Mouse (Mus musculus): ENCODE measurements around the gene Mbd3l1.

Mbd3l1 gene

DNA sequence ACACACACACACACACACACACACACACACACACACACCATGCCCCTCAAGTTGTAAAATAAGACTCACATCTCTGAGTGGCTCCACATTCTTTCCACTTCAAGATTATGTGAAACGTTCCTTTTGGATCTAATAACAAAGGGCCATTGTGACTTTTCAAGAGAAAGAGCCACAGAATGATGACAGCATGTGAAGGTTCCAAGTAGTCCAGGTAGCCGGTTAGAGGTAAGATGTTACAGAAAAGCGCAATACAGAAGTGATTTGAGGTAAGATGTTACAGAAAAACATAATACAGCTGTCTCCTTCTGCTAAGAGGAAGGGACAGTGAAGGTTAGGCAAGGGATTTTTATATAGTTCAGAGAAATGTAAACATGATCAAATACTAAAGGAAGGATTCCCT, at the start of gene Mbd3l1, which contains the start of gene Zfp558:
TSS of gene Mbd3l1 (plus strand) at position 192 of the 400 bp plus-strand sequence.
TSS of gene Zfp558 (minus strand) at position 101 of the 400 bp plus-strand sequence.
- no peak for DNase-seq

DNA sequence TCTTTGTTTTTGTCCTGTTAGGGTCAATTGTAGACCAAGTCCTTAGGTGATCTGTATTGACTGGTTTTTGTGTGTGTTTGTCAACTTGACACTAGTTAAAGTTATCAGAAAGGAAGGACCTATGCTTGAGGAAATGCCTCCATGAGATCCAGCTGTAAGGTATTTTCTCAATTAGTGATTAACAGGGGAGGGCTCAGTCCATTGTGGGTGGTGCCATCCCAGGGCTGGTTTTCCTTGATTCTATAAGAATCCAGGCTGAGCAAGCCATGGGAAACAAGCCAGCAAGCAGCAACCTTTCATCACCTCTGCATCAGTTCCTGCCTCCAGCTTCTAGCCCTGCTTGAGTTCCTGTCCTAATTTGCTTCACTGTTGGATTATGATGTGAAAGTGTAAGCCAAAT, 47.8 kb upstream of the Mbd3l1 start, which contains the start of gene Mbd3l2:
TSS of gene Mbd3l2 (plus strand) at position 301 of the 400 bp plus-strand sequence.
- no peak for DNase-seq

DNA sequence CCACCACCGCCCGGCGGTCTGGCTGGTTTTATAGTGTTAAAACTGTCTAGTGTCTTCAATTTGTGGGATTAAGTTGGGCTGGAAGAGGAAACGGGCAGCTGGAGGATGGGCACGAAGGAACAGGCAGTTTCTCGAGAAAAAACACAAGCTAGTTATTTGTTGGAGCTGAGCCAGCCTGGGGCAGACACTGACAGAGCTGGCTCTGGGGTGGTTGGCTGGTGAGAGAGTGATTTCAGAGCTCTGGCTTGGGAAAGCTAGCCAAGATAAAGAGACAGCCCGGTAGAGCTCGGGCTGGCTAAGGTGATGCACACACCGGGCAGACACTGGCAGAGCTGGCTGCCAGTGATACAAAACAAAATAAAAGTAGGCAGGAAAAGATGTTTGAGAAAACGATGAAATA, 46.5 kb upstream of the Mbd3l1 start:
- no peak for DNase-seq

DNA sequence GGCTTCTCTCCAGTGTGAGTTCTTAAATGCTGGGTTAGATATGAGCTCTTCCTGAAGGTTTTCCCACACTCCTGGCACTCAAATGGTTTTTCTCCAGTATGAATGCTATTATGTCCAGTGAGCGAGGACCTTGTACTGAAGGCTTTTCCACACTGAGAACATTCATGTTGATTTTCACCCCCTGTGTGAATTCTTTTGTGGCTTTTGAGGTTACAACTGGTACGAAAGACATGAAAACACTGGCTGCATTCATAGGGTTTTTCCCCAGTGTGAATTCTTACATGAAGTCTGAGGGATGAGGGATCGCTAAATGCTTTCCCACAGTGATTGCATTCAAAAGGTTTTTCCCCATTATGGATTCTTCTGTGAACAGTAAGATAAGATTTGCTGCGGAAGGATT, 21.6 kb upstream of the Mbd3l1 start:
- no peak for DNase-seq

DNA sequence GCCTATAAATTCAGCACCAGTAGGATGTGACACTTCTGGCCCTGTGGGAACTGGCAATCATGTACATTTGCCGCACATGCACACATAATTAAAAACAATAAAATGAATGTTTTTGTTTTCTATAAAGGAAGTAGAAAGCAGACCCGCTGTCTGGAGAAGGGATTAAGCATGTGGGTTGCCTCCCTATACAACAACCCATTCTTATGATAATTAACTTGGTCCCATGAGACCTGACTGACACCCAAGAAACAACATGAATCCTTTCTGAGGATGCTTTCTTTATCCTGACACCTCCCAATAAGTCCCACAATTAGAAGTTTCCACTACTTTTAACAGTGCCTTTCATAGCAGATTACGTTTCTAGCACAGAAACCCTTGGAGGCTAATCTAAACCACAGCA, 10.8 kb upstream of the Mbd3l1 start:
- DNase-seq: no peak

DNA sequence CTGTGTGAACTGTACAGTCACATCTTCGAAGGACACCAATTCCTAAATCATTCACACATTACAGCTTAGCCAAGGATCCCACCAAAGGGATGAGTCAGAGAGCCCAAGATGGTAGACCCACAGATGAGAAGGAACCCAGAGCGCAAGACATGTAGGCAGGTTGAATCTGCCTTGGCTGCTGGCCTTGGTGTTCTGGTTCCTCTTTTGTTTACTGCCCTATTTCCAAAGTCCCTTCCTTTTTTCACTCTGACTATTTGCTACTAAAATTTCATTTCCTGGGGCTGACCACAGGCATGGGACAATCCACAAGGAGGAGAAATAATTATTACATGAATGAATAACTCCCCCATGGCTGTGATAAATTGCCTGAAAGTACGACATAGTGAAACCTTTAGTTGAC, 10.2 kb upstream of the Mbd3l1 start:
- no peak for DNase-seq

DNA sequence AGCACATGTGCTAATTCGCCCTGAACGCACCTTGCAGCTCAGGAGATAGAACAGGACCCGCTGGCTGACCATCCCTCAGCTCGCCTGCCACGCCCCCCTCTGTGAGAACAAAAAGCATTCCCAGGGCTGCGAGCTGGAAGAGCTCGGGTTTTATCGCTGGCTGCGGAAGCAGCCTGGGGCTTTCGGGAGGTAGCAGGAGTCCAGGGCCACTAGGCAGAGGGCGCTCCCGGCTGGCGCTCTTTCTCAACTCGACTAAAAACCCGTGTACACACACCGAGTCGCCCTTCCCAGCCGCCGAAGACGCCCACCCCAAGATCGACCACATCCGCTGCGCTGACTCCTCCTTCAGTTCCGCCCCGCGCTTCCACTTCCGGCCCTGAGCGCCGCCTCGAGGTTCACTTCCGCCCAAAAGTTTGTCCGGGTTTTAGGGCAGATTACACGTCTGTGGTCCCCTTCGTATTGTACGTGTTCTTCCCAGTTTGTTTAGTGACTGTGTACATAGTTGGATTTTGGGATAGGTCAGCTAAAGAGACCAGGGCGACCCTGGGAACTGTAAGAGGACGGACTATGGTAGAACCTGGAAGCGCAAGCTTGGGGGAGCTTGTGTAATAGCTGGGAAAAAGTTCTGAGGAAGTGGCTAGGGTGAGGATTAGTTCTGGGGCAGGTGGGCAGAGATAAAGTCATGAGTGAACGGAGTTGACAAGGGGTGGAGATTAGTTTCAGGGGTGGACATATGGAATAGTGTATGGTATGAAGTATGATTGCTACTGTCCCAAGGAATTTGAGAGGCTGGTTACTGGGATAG, 4.6 kb upstream of the Mbd3l1 start:
- peak; percentile 67 for DNase-seq

DNA sequence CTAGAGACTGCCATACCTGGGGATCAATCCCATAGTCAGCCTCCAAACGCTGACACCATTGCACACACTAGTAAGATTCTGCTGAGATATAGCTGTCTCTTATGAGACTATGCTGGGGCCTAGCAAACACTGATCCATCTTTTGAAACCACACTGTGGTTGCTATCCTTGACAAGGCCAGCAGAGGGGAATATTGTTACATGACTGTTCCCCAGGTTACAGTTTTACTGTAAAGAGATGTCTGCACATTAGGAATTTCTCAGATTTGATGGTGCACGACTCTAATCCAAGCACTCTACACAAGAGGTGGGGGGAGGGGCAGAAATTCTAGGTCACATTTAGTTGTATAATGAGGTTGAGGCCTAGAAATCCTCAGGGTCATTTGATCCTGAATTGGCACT, 29.9 kb downstream of the Mbd3l1 start:
- no peak for DNase-seq

All from kidney, adult 18-20 months (tissue).